Mouse (Mus musculus) brain, embryonic 14.5 days (tissue): Measurements from ENCODE around the gene Akna.

Experiments used
- CTCF ChIP-seq: fragments of 200-500 bp; IDR thresholded peaks from 2 replicates; pipeline ENCODE4 v1.5.1; 2012; ENCODE audit warnings: inconsistent platforms, mild to moderate bottlenecking, moderate library complexity, borderline replicate concordance; ENCODE audit not compliant: insufficient read depth, insufficient read length; ENCODE audit errors: extremely low read depth
- POLR2A ChIP-seq: fragments of 200-500 bp; IDR thresholded peaks from 2 replicates; pipeline ENCODE4 v1.6.1; 2012; ENCODE audit warnings: mild to moderate bottlenecking, inconsistent platforms, borderline replicate concordance; ENCODE audit not compliant: poor library complexity, insufficient read depth, insufficient read length, severe bottlenecking; ENCODE audit errors: extremely low read depth

- TF ChIP-seq CTCF (no peak), POLR2A (no peak)
Observed at GRCm38 (mm10) chr4:63411222-63411621, 8.1 kb upstream of the Akna start.
